Mouse (Mus musculus) brain, embryonic 14.5 days (tissue): ENCODE measurements around the gene Car11.

ENCODE experiments used
- CTCF ChIP-seq: fragments of 200-500 bp; IDR thresholded peaks from 2 replicates; pipeline ENCODE4 v1.5.1; 2012; ENCODE audit warnings: inconsistent platforms, mild to moderate bottlenecking, moderate library complexity, borderline replicate concordance; ENCODE audit not compliant: insufficient read depth, insufficient read length; ENCODE audit errors: extremely low read depth
- POLR2A ChIP-seq: fragments of 200-500 bp; IDR thresholded peaks from 2 replicates; pipeline ENCODE4 v1.6.1; 2012; ENCODE audit warnings: mild to moderate bottlenecking, inconsistent platforms, borderline replicate concordance; ENCODE audit not compliant: poor library complexity, insufficient read depth, insufficient read length, severe bottlenecking; ENCODE audit errors: extremely low read depth

GRCm38 (mm10) chr7:45703521-45704033 lies 3.9 kb downstream of the Car11 start:
- TF ChIP-seq POLR2A (no peak), CTCF (no peak)
